Mouse (Mus musculus): ENCODE measurements around the gene Ap3b1.

Gene Ap3b1

DNA sequence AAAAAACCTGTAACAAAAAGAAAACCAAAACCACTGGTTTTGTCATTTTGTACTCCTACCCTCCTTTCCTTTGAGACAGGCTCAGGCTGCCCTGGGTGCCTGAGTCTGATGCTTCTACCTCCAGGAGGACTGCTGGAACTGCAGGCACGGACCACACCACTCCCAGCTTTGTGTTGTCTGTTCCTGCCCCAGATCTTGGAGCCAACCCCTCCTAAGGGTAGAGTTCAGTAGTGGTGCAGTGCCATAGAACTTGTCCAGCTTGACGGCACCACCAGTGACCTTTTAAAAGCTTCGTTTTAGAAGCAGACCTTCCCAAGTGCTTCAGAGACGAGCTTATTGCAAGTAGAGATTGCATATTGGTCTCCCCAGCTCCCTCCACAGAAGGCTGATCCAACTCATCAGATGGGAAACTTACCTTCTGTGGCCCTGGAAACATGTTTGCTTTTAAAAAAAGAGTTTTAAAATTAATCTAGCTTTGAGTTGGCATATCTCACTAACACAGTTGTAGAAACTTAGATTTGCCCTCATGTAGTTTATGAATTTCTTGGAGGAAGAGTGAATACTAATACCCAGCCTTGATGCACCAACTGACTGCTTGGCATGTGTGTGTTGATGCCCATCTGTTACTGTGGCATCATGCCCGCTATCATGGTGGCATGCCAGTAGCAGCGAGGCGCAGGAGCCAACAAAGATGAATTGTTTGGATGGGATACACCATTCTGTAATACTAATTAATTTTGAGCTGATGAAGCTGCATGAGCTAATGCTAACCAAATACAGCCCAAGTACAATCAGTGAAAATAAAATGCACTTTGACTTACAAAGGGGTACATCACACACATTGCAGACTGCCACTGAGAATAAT lies 17.0 kb downstream of the Ap3b1 start:
- DNase-seq (ENCODE audit: low spot score): no peak

DNA sequence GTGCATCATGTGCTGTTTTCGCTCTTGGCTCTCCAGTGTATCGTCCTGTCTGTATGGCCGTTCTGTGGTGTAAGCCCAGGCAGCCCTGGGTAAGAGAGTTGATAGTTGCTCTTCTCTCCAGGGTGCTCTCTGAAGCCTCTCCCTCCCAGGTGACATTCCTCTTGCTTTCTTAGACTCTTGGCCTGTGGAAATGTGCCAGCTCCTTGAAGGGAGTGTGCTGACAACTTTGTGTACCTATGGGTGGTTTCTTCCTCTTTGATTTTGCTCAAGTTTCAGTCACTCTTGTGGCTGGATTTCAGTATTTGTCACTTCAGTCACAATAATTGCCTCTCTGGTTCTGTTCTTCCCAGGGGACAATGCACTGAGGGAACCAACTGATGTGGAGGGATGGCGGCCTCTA lies 20.2 kb downstream of the Ap3b1 start:
- DNase-seq (ENCODE audit: low spot score): no peak

DNA sequence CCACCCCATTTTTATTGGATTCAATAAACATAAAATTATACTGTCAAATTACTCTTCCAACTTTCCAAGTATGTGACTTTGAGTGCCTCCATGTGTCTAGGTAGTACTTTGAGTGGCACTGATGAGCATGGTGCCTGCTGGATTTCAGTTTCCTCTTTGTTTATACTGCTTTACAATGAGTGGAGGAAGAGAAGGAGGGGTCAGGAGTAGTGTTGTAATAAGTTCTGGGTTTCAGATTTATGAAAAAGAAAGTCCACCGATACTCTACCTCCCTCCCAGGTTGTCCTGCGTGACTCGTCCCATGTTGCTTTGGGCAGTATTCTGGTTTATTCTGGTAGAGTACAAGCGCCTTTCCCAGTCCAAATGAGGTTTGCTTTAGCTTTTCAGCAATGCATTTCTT lies 22.7 kb downstream of the Ap3b1 start:
- DNase-seq (ENCODE audit: low spot score): no peak

DNA sequence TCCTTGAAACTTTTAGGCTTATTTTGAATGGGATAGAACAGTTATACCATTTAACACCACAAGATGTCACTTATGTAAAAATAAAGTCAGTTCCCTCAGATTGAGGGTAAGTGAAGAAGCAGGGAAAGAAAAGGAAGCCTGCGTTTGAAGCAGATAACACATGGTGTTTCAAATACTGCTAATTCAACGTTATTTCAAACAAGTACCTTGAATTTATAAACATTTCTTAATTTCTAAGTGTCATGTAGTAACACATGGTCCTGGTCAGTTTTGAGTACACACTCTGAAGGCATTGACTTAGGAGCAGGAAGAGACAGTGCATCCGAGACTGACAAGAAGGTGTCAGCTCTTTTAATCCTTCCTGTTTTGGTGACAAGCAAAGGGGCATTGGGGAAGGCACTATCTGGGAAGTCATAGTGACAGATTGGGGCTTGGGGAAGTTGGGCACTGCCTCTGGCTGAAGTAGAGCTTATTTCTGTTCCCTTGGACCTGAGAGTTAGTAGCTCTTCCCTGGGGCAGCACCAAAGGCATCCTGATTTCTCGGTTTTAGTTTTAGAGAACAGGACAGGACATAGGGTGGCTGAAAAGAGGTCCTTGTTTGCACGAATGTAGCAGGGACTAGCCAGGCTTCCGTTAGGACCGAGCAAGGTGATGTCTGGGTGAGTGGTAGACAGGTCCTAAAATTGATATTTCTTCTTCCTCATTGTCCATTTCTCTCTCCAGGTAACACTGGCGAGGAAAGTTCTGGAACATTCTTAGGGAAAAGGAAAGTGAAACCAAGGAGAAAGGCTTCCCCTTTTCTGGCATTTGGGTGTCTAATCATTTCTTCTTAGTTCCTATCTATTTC lies 23.3 kb downstream of the Ap3b1 start:
- no peak for DNase-seq (ENCODE audit: low spot score)

DNA sequence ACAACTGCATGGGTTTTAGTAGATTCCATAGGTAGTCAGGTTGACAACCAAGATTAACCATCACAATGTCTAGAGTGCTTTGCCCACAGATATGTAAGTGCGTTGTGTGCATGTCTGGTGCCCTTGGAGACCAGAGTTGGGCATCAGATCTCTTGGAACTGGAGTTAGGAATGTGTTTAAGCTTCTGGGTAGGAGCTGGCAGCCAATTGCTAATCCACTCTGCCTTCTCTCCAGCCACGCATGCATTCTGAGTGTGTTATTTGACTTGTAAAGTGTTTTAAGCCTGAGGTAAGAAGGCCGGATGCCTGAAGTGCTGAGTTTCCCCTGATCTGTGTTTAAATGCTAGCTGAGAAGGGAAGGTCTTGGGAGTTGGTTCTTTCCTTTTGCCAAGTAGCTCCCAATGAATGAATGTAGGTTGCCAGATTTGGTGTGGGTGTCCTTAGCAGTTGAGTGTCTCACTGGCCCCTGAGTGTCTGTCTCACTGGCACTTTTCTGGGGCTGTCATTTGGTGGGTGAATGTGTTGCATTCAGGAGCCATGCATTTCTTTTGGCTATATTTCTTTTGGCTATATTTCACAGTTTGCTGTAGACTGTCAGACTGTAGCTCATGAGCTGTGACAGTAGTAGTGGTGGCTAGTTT lies 26.3 kb downstream of the Ap3b1 start:
- DNase-seq (ENCODE audit: low spot score): no peak

DNA sequence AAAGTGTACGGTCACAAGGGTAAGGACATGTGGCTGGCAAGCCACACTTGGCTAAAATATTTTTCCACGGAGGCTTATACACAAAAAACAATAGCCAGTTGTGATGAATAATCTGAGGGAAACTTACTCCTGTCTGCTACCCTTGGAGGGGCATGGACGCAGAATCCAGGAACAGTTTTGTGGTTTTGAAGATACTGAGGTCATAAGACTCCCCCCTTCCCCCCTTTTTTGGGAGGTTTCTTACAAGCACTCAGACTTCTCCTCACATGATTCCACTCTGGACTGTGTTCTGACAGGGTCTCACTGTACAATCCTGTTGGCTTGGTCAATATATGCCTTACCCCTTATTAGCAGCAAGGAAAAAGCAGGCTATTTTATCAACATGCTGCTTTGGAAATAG lies 29.8 kb downstream of the Ap3b1 start:
- DNase-seq (ENCODE audit: low spot score): no peak

DNA sequence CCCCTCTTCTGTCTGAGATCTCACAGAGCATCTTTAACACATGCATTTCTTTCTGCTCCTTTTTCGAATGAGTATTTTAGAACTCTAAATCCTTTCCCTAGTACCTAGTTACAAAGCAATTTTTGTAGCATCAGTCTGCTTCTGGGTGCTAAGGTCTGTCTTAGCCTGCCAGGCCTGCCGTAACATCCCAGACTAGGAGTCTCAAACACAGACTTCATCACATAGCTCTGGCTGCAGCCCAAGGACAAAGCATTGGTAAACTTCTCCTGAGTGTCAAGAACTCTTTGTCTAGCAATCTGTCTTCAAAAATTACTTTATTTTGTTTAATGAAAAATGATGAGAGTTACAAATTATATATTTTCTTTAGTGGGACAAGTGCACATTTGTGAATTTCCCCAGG lies 30.8 kb downstream of the Ap3b1 start:
- no peak for DNase-seq (ENCODE audit: low spot score)

DNA sequence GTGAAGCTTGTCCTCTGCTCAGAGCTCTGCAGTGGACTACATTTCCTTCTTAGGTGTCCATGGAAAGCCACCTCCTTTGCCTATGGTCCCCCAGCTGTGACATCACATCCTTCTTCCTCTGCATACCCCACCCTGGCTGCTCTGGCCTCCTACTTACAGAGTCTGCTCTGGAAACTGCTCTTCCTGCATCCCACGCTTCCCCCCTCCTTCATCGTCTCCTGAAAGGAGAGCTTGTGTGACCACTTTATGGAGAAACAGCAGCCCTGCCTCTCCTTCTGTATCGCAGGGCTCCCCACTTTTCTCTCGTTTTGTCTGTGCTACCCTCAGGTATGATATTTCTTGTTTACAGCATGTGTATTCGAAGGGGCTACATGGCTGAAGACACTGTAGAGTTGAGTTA lies 33.5 kb downstream of the Ap3b1 start:
- no peak for DNase-seq (ENCODE audit: low spot score)

DNA sequence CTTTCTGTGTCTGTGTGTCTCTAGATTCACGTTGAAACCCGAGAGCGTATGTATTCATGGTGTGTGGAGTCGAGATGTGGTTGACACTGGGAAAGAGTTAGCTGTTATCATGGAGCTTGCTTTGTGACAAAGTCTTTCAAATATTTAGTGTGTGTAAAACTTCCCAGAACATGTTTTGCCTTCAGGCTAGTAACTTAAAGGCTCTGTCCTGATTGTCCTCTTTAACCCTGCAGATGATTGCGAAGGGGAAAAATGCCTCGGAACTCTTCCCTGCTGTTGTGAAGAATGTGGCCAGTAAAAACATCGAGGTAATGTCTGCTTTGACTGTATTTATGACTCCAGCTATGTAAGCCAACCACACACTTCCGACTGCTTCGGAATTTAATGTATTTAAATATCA lies 35.7 kb downstream of the Ap3b1 start:
- no peak for DNase-seq (ENCODE audit: low spot score)

DNA sequence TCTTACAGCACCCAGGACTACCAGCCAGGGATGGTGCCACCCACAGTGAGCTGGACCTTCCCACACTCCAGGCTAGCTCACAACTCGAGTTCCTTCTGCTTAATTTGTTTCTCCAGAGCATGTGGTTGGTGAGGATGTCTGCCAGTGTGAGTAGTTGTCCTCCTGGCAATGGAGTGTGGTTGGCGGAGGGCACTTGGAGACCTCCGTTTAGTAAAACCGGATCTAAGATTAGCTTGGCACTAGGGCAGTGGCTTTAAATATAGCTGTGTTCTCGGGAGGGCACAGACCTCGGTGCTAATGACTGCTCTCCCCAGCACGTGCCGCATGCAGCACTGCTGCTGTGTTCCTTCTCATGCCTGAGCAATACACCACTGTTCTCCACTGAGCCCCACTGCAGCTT lies 37.0 kb downstream of the Ap3b1 start:
- DNase-seq (ENCODE audit: low spot score): no peak

DNA sequence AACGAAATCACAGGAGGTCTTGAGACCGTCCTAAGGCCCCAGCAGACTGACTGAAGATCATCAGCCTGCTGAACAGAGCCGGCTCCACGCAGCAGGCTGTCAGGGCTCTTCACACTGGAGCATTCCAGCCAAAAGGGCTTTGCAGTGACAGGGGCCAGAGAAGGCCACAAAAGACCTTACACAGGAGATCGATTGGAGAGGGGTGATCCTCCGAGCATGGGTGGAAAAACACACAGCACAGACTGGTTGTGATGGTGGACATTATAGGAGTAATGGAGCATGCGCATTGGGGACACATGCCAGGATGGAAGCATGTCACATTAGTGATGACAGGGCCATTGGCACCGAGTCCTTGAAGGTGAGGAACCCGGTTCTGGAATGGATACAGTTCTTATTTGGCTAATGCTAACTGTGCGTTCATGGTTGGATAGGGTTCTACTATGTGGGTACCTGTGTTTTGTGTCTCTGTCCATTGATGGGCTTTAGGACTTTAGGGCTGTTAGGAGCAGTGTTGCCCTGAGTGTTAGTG lies 37.7 kb downstream of the Ap3b1 start:
- DNase-seq (ENCODE audit: low spot score): no peak

DNA sequence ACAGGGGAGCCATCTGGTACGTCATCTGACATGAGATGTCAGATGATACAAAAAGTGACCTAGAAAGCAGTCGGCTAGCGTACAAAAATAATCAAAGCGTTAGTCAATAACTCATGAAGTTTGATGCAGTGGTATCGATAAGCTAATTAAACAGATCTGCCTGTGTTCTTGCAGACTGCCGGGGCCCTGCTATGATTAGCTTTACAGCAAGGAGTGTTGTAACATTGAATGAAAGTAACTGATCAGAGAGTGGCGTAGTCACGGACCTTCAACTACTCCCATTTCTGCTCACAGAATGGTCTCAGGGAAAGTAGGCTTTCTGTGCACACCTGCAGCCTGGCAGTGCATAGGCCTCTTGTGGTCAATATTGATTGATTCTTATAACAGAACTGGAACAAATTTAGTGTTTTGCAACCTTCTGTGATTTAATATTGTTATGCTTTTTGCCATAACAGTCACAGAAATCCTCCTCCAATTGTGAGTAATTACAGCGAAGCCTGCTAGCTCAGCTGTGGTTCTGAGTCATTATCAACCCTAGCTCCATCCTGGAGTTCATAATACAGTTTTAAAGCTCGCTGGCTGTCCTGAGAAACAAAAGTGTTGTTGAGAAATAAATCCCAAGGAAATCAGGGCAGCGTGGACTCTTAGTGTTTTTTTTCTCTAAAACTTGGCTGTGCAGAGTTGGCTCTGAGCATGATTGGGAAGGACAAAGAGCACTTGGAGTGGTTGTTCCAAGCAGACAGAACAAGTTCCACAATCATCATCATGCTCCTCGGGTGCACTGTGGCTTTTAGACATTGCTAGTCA lies 40.0 kb downstream of the Ap3b1 start:
- DNase-seq (ENCODE audit: low spot score): no peak

DNA sequence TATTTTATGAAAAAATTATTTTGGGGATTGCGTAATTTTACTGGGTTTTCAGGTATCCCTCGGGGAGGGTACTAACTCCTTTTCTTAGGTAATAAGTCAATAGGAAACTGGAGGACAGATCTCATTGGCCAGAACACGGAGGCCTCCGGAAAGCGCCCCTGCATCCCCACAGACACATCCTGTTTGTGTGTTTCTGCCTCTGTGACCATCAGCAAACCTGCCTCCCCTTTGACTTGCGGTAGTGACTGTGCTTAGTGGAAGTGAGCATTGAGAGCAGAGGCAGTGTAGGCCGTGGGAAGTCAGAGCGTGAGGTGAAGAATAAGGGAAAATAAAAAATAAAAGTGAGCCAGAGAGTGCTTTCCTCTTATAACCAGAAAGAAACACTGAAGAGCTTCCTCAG lies 41.7 kb downstream of the Ap3b1 start:
- no peak for DNase-seq (ENCODE audit: low spot score)

DNA sequence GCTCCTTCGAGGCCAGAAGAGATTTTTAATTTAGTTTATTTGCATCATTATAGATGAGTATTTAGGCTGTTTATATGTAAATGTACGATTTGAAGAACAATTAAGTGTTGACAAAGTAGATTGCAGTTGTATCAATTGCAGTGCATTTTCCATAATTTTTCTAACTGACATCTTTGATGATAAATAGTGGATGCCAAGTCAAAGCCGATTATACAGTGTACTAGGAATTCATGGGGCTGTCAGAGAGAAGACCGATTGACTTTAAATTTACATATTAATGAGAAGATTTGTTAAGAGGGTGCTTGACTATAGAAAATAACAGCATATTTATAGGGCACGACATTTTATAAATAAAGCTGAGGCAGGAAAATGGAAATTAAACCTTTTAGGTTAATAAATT lies 64.8 kb downstream of the Ap3b1 start:
- DNase-seq (ENCODE audit: low spot score): no peak

DNA sequence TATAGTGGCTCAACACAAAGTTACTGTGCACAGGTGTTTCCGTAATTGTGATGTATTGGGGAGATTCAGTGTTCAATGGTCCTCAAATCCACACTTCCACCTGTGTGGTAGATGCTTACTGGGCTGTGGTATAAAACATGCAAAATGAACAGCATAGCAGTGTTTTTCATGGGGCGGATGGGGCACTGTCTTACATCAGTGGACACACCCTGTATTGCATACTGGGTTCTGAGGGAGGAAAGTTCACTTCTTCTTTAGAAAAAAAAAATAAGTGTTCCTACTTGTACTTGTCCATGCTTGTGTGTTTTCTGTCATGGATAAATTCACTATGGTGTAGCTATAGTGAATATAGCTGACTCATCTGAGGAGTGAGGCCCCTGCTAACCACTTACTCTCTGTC lies 70.8 kb downstream of the Ap3b1 start:
- no peak for DNase-seq (ENCODE audit: low spot score)

DNA sequence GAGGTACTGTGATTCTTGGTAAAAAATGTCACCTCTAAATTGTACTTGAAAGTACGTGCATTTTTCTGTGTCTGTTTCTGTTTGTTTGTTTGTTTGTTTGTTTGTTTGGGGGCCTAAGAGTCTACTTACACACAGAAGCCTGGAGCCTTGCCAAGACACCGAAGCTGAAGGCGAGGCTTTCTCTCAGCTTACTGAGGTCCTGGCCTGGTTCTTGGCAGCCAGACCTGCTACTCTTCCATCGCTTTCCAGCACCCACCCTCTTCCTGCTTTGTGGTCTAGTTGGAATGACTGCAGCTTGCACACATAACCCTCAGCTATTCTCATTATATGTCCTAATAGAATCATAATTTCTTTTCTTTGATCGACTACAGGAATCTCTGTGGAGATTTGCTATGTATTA lies 80.6 kb downstream of the Ap3b1 start:
- DNase-seq (ENCODE audit: low spot score): no peak

DNA sequence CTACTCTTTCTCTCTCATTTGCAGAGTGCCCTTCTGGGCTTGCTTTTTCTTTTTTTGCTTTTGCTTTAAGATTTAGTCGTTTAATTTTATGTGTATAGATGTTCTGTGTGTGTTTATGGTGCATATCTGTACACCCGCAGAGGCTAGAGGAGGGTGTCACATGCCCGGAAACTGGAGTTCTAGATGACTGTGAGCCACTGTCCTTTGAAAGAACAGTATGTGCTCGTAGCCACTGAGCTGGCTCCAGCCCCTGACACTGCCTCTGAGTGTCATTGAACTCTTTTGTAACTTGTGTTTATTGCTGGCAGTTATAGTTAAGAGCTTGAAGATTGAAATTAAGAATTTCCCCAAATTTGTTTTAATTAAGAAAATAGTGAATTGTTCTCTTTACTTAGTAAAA lies 82.4 kb downstream of the Ap3b1 start:
- DNase-seq (ENCODE audit: low spot score): no peak

DNA sequence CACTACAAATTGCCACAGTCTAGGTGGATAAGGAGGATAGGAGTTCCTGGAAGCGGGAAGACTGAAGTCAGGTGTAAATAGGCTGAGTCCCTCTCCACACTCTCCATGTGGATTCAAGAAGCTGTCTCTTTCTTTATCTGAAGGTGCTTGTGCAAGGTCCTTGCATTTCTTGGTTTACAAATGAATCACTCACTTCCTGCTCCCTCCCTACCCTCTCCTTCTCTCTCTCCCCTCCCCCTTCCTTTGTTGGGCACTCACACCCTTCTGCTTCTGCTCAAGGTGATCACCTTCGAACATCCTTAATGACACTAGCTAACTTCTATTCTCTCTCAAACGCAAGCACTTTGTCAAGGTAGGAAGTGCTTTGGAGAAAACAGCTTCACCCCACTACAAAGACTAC lies 84.7 kb downstream of the Ap3b1 start:
- no peak for DNase-seq (ENCODE audit: low spot score)

DNA sequence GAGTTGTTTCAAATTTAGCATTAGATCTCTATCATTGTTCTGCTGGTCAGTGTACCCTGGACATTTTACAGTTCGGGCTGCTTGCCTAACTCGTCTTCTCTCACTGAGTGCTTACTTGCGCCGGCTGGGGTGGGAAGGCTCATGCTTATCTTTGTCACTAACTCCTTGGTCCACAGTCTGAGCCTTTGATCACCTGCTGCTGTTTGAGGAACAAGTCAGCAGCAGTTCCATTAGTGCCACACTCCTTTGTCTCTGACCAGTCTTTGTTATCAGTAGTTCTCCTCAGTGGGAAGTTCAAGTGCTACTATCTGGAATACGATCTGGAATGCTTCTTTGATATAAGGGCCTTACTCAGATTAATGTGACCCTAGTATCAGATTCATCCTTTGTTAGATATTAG lies 86.3 kb downstream of the Ap3b1 start:
- no peak for DNase-seq (ENCODE audit: low spot score)

DNA sequence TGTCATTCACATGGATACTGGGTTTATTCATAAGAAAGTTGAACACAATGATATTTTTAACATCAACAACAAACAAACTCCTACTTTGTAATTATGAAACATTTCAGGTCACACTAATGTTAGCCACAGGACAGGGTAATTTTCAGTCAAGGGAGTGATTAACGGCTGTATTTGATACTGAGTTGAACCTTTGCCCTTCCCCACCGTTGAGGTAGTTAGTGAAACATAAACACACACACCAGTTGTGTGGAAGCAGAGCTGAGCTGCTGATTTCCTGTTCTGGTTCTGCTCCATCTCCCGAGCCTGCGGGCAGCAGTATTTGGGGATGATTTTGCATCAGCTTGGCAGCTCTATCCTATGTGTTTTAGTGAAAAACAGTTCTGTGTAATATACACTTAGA lies 88.2 kb downstream of the Ap3b1 start:
- DNase-seq (ENCODE audit: low spot score): no peak

DNA sequence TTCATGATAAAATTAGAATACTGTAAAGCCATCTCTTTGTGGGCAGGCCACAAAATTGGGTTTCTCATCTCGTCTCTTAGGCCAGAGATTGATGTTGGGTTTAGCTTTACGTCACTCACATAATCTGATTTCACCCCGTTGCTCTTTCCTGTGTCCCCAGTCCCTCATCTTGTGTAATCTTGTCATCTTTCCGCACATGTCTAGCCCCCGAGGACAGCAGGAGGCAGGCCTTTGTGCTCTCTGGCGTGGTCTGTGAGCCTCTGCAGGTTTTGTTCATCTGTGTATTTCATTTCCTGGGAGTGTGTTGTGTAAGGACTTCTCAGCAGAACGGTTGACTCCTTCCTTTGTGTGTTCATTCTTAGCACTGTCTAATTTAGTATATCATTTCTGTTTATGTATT lies 90.8 kb downstream of the Ap3b1 start:
- DNase-seq (ENCODE audit: low spot score): no peak

DNA sequence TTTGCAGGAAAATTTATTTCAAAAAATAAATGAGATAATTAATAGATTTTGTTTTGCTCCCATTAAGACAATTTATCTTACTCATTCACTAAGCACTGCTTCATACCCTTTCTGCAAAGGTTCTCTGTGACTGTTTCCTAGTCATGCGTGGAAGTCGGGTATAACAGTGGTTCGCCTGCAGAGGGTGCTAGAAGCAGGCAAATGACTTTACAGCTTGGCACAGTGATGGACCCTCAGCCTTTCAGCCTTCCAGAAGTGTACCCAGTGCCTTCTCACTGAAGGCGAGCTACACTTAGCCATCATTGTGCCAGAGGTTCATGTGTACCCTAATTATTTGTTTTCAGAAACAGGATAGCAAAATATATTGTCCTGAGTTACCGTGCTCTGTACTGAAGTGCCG lies 92.5 kb downstream of the Ap3b1 start:
- peak; percentile 15 for DNase-seq (ENCODE audit: low spot score)
